Mouse (Mus musculus) kidney, postnatal 0 days (tissue): ENCODE results near the gene Dna2. TPM values are rescaled to one million over a fixed set of nuclear protein-coding genes. Genes with fewer than 3 reads are reported as not detected.
A peak's percentile ranks its signal among the peaks of the same experiment; 100 is the strongest.

Source experiments
- ATAC-seq: fragments of 200-750 bp; cut with Nextera tagmentation; replicated peaks from 2 replicates; pipeline ENCODE4 v1.8.0; 2017; ENCODE audit warnings: low read depth, moderate number of reproducible peaks, moderate TSS enrichment, moderate library complexity; ENCODE audit not compliant: low FRiP score
- DNase-seq: peaks from one replicate; pipeline ENCODE4 v3.0.0-alpha.2; 2016; ENCODE audit warnings: low spot score
- H3K27ac ChIP-seq: fragments of 300-500 bp; sonication (generic); 2 replicates; pipeline ENCODE4 v1.5.1; 2014; ENCODE audit warnings: mild to moderate bottlenecking
- H3K27me3 ChIP-seq: fragments of 300-500 bp; sonication (generic); 2 replicates; pipeline ENCODE4 v1.6.1; 2014; ENCODE audit warnings: low read length, mixed read lengths; ENCODE audit not compliant: insufficient read depth
- H3K36me3 ChIP-seq: fragments of 300-500 bp; sonication (generic); 2 replicates; pipeline ENCODE4 v1.6.1; 2014; ENCODE audit warnings: low read length, mixed read lengths; ENCODE audit not compliant: insufficient read depth
- H3K4me1 ChIP-seq: fragments of 300-500 bp; sonication (generic); replicated peaks from 2 replicates; pipeline ENCODE4 v1.6.1; 2014; ENCODE audit warnings: antibody characterized with exemption, low read length, mixed read lengths; ENCODE audit not compliant: insufficient read depth
- H3K4me2 ChIP-seq: fragments of 300-500 bp; sonication (generic); 2 replicates; pipeline ENCODE4 v1.6.1; 2014; ENCODE audit warnings: mild to moderate bottlenecking, low read length, moderate library complexity, mixed read lengths
- H3K4me3 ChIP-seq: fragments of 300-500 bp; sonication (generic); replicated peaks from 2 replicates; pipeline ENCODE4 v1.5.1; 2014; ENCODE audit warnings: low read depth, low read length
- H3K9ac ChIP-seq: fragments of 300-500 bp; sonication (generic); 2 replicates; pipeline ENCODE4 v1.6.1; 2014; ENCODE audit warnings: low read depth, low read length
- H3K9me3 ChIP-seq: fragments of 300-500 bp; sonication (generic); replicated peaks from 2 replicates; pipeline ENCODE4 v1.6.1; 2016; ENCODE audit warnings: low read length, inconsistent platforms, mixed read lengths
- CTCF ChIP-seq: IDR thresholded peaks from 2 replicates; pipeline ENCODE4 v1.5.1; 2016; ENCODE audit warnings: antibody characterized with exemption, low read depth, mild to moderate bottlenecking, moderate library complexity
- WGBS: fragments of 180-500 bp; shearing (Covaris S2); extraction: QIAGEN DNeasy Blood & Tissue Kit; methylation state at CpG from one replicate; pipeline ENCODE4 v1.1.7; 2014; 5-methylcytosine and 5-hydroxymethylcytosine counted together
- polyA plus RNA-seq: library from polyadenylated mRNA; unstranded; fragments of >200 nt; fragmentation: Nextera tagmentation; extraction: Ambion mirVana; gene quantifications from 2 replicates; pipeline ENCODE4 v1.2.1, GENCODE M21; 2015

Gene Dna2
- polyA plus RNA-seq, 1 experiment from 2014 or later = 9.0 TPM

- no peak overlapping the region for H3K9ac ChIP-seq
- TF ChIP-seq CTCF = no peak
- ATAC-seq (no peak), DNase-seq (no peak)
- H3K36me3 ChIP-seq = peaks cover 54% of the 10 kb centered on the region
- no peak overlapping the region for H3K27ac ChIP-seq
- no peak overlapping the region for H3K4me3 ChIP-seq
- no peaks in the 10 kb centered on the region for H3K27me3 ChIP-seq
- no peaks in the 10 kb centered on the region for H3K4me1 ChIP-seq
- H3K4me2 ChIP-seq = no peak overlapping the region
- WGBS = 90% methylated on average over 6 of the region's 6 CpGs
- no peaks in the 10 kb centered on the region for H3K9me3 ChIP-seq
Measured at GRCm38 (mm10) chr10:63011556-63011955, 64.7 kb downstream of the Dna2 start.

GRCm38 (mm10) chr10:63013476-63013875, 66.7 kb downstream of the Dna2 start:
- Histone ChIP-seq H3K27ac (no peak overlapping the region), H3K4me2 (no peak overlapping the region), H3K4me1 (no peaks in the 10 kb centered on the region), H3K4me3 (no peak overlapping the region), H3K36me3 (peaks cover 59% of the 10 kb centered on the region), H3K9ac (no peak overlapping the region), H3K27me3 (no peaks in the 10 kb centered on the region), H3K9me3 (no peaks in the 10 kb centered on the region)
- WGBS = 82% methylated on average over 3 of the region's 3 CpGs
- DNase-seq = no peak
- ATAC-seq = no peak
- TF ChIP-seq CTCF = no peak

- peaks cover 59% of the 10 kb centered on the region for H3K36me3 ChIP-seq
- 87% methylated on average over 9 of the region's 9 CpGs for WGBS
- ATAC-seq (no peak), DNase-seq (no peak)
- no peaks in the 10 kb centered on the region for H3K9me3 ChIP-seq
- no peaks in the 10 kb centered on the region for H3K4me1 ChIP-seq
- no peak overlapping the region for H3K9ac ChIP-seq
- H3K27ac ChIP-seq = no peak overlapping the region
- H3K4me2 ChIP-seq = no peak overlapping the region
- H3K4me3 ChIP-seq = no peak overlapping the region
- TF ChIP-seq CTCF = no peak
- H3K27me3 ChIP-seq = no peaks in the 10 kb centered on the region
Measured at GRCm38 (mm10) chr10:63014168-63014567, 67.3 kb downstream of the Dna2 start.

- no peak for TF ChIP-seq CTCF
- no peaks in the 10 kb centered on the region for H3K9me3 ChIP-seq
- DNase-seq (peak; percentile 51), ATAC-seq (no peak)
- 65% methylated on average over 6 of the region's 6 CpGs for WGBS
- H3K36me3 ChIP-seq = peaks cover 28% of the 10 kb centered on the region
- no peaks in the 10 kb centered on the region for H3K27me3 ChIP-seq
- no peak overlapping the region for H3K4me3 ChIP-seq
- H3K4me1 ChIP-seq = 0 out of 2 replicates have a peak, but pooled peaks cover 7% of the 10 kb centered on the region
- H3K9ac ChIP-seq = no peak overlapping the region
- no peak overlapping the region for H3K4me2 ChIP-seq
- H3K27ac ChIP-seq = no peak overlapping the region
Measured at GRCm38 (mm10) chr10:63019304-63019703, 72.5 kb downstream of the Dna2 start.

- H3K36me3 ChIP-seq = peaks cover 9% of the 10 kb centered on the region
- H3K4me3 ChIP-seq = peak overlapping the region; percentile 89
- no peak overlapping the region for H3K27ac ChIP-seq
- no peaks in the 10 kb centered on the region for H3K27me3 ChIP-seq
- WGBS = 28% methylated on average over 4 of the region's 4 CpGs
- H3K9ac ChIP-seq = peak overlapping the region; percentile 99; the same call in 1 of the 2 replicates
- H3K4me2 ChIP-seq = peak overlapping the region; percentile 67
- H3K4me1 ChIP-seq = 0 out of 2 replicates have a peak, but pooled peaks cover 24% of the 10 kb centered on the region
- no peaks in the 10 kb centered on the region for H3K9me3 ChIP-seq
- DNase-seq (no peak), ATAC-seq (no peak)
- TF ChIP-seq CTCF = no peak
Measured at GRCm38 (mm10) chr10:63021702-63022101, 74.9 kb downstream of the Dna2 start.

- peak; percentile 32 for DNase-seq
- H3K4me1 ChIP-seq = 0 out of 2 replicates have a peak, but pooled peaks cover 24% of the 10 kb centered on the region
- no peaks in the 10 kb centered on the region for H3K36me3 ChIP-seq
- H3K4me2 ChIP-seq = peak overlapping the region; percentile 67
- no peaks in the 10 kb centered on the region for H3K27me3 ChIP-seq
- no peaks in the 10 kb centered on the region for H3K9me3 ChIP-seq
- H3K27ac ChIP-seq = peak overlapping the region; percentile 100
- WGBS = under 1% methylated on average over 27 of the region's 27 CpGs
- no peak for TF ChIP-seq CTCF
- ATAC-seq = no peak
- H3K9ac ChIP-seq = peak overlapping the region; percentile 99
- H3K4me3 ChIP-seq = peak overlapping the region; percentile 89
Measured at GRCm38 (mm10) chr10:63022541-63023120, 75.8 kb downstream of the Dna2 start.
